Mouse (Mus musculus) bone marrow macrophage, adult 2 months (primary cell): ENCODE results near the gene Oxtr.

Experiments used
- CTCF ChIP-seq: IDR thresholded peaks from 2 replicates; pipeline ENCODE4 v1.5.1; 2012; ENCODE audit warnings: low read depth, mild to moderate bottlenecking, low read length, moderate library complexity
- POLR2A ChIP-seq: IDR thresholded peaks from 2 replicates; pipeline ENCODE4 v1.6.1; 2012; ENCODE audit warnings: mild to moderate bottlenecking, low read depth, low read length, borderline replicate concordance

- TF ChIP-seq CTCF (no peak), POLR2A (no peak)
These were observed 942 bp downstream of the Oxtr start for GRCm38 (mm10) chr6:112488821-112489180.
